Mouse (Mus musculus): ENCODE results near the gene Mall. TPM values are rescaled to one million over a fixed set of nuclear protein-coding genes. Genes with fewer than 3 reads are reported as not detected.

Mall gene
- total RNA-seq, 2 experiments from 2014 or later: 9.5 to 10.6 TPM

Other genes with a start within 250 kb of the Mall start
- gene Kcnip3, start 207.8 kb downstream of the Mall start, total RNA-seq (2021): 1 to 10 TPM; 1.5 to 1.8 TPM
- gene Prom2, start 188.5 kb downstream of the Mall start, total RNA-seq (2021): not detected
- gene Zfp661, start 142.8 kb downstream of the Mall start, total RNA-seq (2021): 1 to 10 TPM; 1.9 to 2.0 TPM
- 100 to 1,000 TPM in 1 of 2 experiments, 10 to 100 TPM in 1; 99.6 to 104 TPM for gene Mrps5, start 142.7 kb downstream of the Mall start, total RNA-seq (2021)
- 1 to 10 TPM; 2.5 to 3.6 TPM for gene Mal, start 73.2 kb downstream of the Mall start, total RNA-seq (2021)
- gene Nphp1, start 59.0 kb upstream of the Mall start, total RNA-seq (2021): 1 to 10 TPM; 7.4 to 9.0 TPM
- gene Mtln, start 62.6 kb upstream of the Mall start, total RNA-seq (2021): 10 to 100 TPM; 39.6 to 42.4 TPM
- 1 to 10 TPM; 2.1 to 2.4 TPM for gene Bub1, start 101.9 kb upstream of the Mall start, total RNA-seq (2021)
- gene Acoxl, start 108.9 kb upstream of the Mall start, total RNA-seq (2021): not detected

Data from heart, postnatal 14 days (tissue).